Mouse (Mus musculus): ENCODE results near the gene Peli2. TPM values are rescaled to one million over a fixed set of nuclear protein-coding genes. Genes with fewer than 3 reads are reported as not detected.

The Peli2 gene
- total and polyA plus RNA-seq, 3 experiments: not detected

DNA sequence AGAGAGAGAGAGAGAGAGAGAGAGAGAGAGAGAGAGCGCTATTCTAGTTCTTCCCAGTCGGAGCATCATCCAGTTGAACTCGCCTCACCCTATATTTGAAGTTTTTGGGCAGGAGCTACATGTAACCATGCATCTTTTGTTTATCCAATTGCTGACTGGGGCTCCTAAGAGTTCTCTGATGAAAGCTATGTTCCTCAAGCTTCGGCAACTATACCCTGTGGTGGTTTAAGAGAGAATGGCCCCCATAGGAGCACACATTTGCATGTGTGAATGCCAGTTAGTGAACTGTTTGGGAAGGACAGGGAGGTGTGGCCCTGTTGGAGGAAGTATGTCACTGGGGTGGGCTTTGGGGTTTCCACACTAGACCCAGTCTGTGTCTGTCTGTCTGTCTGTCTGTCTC, 142.5 kb downstream of the Peli2 start:
- H3K36me3 ChIP-seq (replicated peaks in 1 of 2; ENCODE audit: control insufficient read depth in 1 of 2, insufficient read depth in 1 of 2, low read length in 1 of 2): no peaks in the 10 kb centered on the region
- H3K79me2 ChIP-seq (replicated peaks; ENCODE audit: control insufficient read depth, extremely low read depth, insufficient read depth, poor library complexity, severe bottlenecking): no peaks in the 10 kb centered on the region
- H3K4me3 ChIP-seq (replicated peaks in 1 of 3; ENCODE audit: low read depth in 2 of 3, low read length in 2 of 3, poor library complexity in 1 of 3): no peak overlapping the region
- no peak overlapping the region for H3K9ac ChIP-seq (ENCODE audit: insufficient read depth, low read depth)
- no peak for DNase-seq (ENCODE audit: extremely low read depth)
- dilution Hi-C loops (cut with MboI; ENCODE audit: extremely low pct_ligation_motif_present, extremely low pct_unique_long_range_greater_than_20kb, low sequenced_read_pairs) (no loop called here), in situ Hi-C loops (cut with MboI; ENCODE audit: low pct_ligation_motif_present, low pct_unique_long_range_greater_than_20kb, low sequenced_read_pairs) (no loop called here)
- peaks cover 4% of the 10 kb centered on the region for H3K9me3 ChIP-seq (replicated peaks; ENCODE audit: low read length)
- H3K27me3 ChIP-seq (replicated peaks): no peaks in the 10 kb centered on the region
- H3K4me1 ChIP-seq (ENCODE audit: control insufficient read depth in 1 of 2, insufficient read depth in 2 of 2): peaks cover 3 to 28% of the 10 kb centered on the region in 2 experiments
- TF ChIP-seq MAFK (IDR thresholded peaks at IDR 0.05; ENCODE audit: insufficient replicate concordance, low read length): no peak
- no peak for TF ChIP-seq ZMIZ1 (IDR thresholded peaks at IDR 0.05; ENCODE audit: low read depth, low read length)
- TF ChIP-seq HCFC1 (IDR thresholded peaks at IDR 0.05; ENCODE audit: low read depth, low read length): no peak
- TF ChIP-seq IRF4 (IDR thresholded peaks at IDR 0.05; ENCODE audit: low read depth, low read length): no peak
- TF ChIP-seq EP300 (IDR thresholded peaks at IDR 0.05; ENCODE audit: low read length): no peak
- no peak for TF ChIP-seq SMC3 (IDR thresholded peaks at IDR 0.05; ENCODE audit: low read depth, low read length)
- no peak for TF ChIP-seq MYC (IDR thresholded peaks at IDR 0.05; ENCODE audit: low read depth, low read length)
- no peak for TF ChIP-seq POLR2A (IDR thresholded peaks at IDR 0.05; ENCODE audit: low read depth, low read length)
- TF ChIP-seq ZNF384 (IDR thresholded peaks at IDR 0.05; ENCODE audit: low read depth, low read length): no peak
- no peak for TF ChIP-seq MEF2A (IDR thresholded peaks at IDR 0.05; ENCODE audit: borderline replicate concordance, low read depth, low read length)
- TF ChIP-seq MXI1 (IDR thresholded peaks at IDR 0.05; ENCODE audit: low read depth, low read length): no peak
- no peak for TF ChIP-seq MAZ (IDR thresholded peaks at IDR 0.05; ENCODE audit: low read depth, low read length)
- no peak for TF ChIP-seq MAX (IDR thresholded peaks at IDR 0.05; ENCODE audit: low read length)
- TF ChIP-seq NELFE (IDR thresholded peaks at IDR 0.05; ENCODE audit: low read depth, low read length): no peak
- no peak overlapping the region for H3K27ac ChIP-seq (ENCODE audit: insufficient read depth, low read depth)
- no peak overlapping the region for H3K4me2 ChIP-seq (ENCODE audit: insufficient read depth, low read depth, poor library complexity, severe bottlenecking)

GRCm38 (mm10) chr14:48266710-48267109, 146.1 kb downstream of the Peli2 start:
- H3K4me3 ChIP-seq (replicated peaks in 1 of 3; ENCODE audit: low read depth in 2 of 3, low read length in 2 of 3, poor library complexity in 1 of 3): no peak overlapping the region
- in situ Hi-C loops (cut with MboI; ENCODE audit: low pct_ligation_motif_present, low pct_unique_long_range_greater_than_20kb, low sequenced_read_pairs): no loop called here
- H3K9ac ChIP-seq (ENCODE audit: insufficient read depth, low read depth): no peak overlapping the region

More at GRCm38 (mm10) chr14:48266710-48267109, 146.1 kb downstream of the Peli2 start:
- H3K4me1 ChIP-seq (ENCODE audit: control insufficient read depth in 1 of 2, insufficient read depth in 2 of 2): peaks cover 0 to 7% of the 10 kb centered on the region in 2 experiments; a peak in 1 of 4 replicates
- H3K27ac ChIP-seq (ENCODE audit: insufficient read depth, low read depth): no peak overlapping the region
- H3K79me2 ChIP-seq (replicated peaks; ENCODE audit: control insufficient read depth, extremely low read depth, insufficient read depth, poor library complexity, severe bottlenecking): no peaks in the 10 kb centered on the region
- peaks cover 4% of the 10 kb centered on the region for H3K9me3 ChIP-seq (replicated peaks; ENCODE audit: low read length)
- no peaks in the 10 kb centered on the region for H3K27me3 ChIP-seq (replicated peaks)
- TF ChIP-seq SMC3 (IDR thresholded peaks at IDR 0.05; ENCODE audit: low read depth, low read length): no peak
- TF ChIP-seq EP300 (IDR thresholded peaks at IDR 0.05; ENCODE audit: low read length): no peak
- no peak for TF ChIP-seq MXI1 (IDR thresholded peaks at IDR 0.05; ENCODE audit: low read depth, low read length)
- no peak for TF ChIP-seq TCF12 (IDR thresholded peaks at IDR 0.05; ENCODE audit: low read depth, low read length)
- no peak for TF ChIP-seq CHD2 (IDR thresholded peaks at IDR 0.05; ENCODE audit: low read length)
- no peak for TF ChIP-seq ZNF384 (IDR thresholded peaks at IDR 0.05; ENCODE audit: low read depth, low read length)
- TF ChIP-seq USF1 (IDR thresholded peaks at IDR 0.05; ENCODE audit: low read depth, low read length): no peak
- no peak for TF ChIP-seq RCOR1 (conservative IDR thresholded peaks at IDR 0.05; ENCODE audit: low read depth, low read length)
- no peak for TF ChIP-seq MAFK (IDR thresholded peaks at IDR 0.05; ENCODE audit: insufficient replicate concordance, low read length)
- no peak for TF ChIP-seq UBTF (IDR thresholded peaks at IDR 0.05; ENCODE audit: low read depth, low read length)
- H3K4me2 ChIP-seq (ENCODE audit: insufficient read depth, low read depth, poor library complexity, severe bottlenecking): no peak overlapping the region
- DNase-seq (ENCODE audit: extremely low read depth): no peak
- no peaks in the 10 kb centered on the region for H3K36me3 ChIP-seq (replicated peaks in 1 of 2; ENCODE audit: control insufficient read depth in 1 of 2, insufficient read depth in 1 of 2, low read length in 1 of 2)
- dilution Hi-C loops (cut with MboI; ENCODE audit: extremely low pct_ligation_motif_present, extremely low pct_unique_long_range_greater_than_20kb, low sequenced_read_pairs): no loop called here
